Mouse (Mus musculus) CH12.LX (cell line): Measurements from ENCODE around the gene Trim62.
"Not testable (repeated sequence)": the region's sequence is repeated elsewhere in the genome, so short reads cannot be mapped to it uniquely, and the experiment has no call there.

Experiments
- CTCF ChIP-seq, 2 experiments: IDR thresholded peaks in 1 of 2; conservative IDR thresholded peaks in 1 of 2; 2 replicates each; pipeline ENCODE4 v1.5.1; 2011 to 2012; ENCODE audit warnings: low read depth in 2 of 2, low read length in 2 of 2, improper control_type of control experiment in 1 of 2, inconsistent platforms in 1 of 2, mild to moderate bottlenecking in 1 of 2, moderate library complexity in 1 of 2
- EP300 ChIP-seq: IDR thresholded peaks from 2 replicates; pipeline ENCODE4 v1.6.1; 2011; ENCODE audit warnings: low read length, improper control_type of control experiment
- GABPA ChIP-seq: IDR thresholded peaks from 2 replicates; pipeline ENCODE4 v1.6.1; 2012; ENCODE audit warnings: low read depth, low read length, improper control_type of control experiment, inconsistent platforms; ENCODE audit not compliant: insufficient replicate concordance
- MAX ChIP-seq: IDR thresholded peaks from 2 replicates; pipeline ENCODE4 v1.6.1; 2011; ENCODE audit warnings: low read length, improper control_type of control experiment
- POLR2A ChIP-seq: IDR thresholded peaks from 2 replicates; pipeline ENCODE4 v1.6.1; 2011; ENCODE audit warnings: low read depth, mild to moderate bottlenecking, improper control_type of control experiment, low read length
- TBP ChIP-seq: conservative IDR thresholded peaks from 2 replicates; pipeline ENCODE4 v1.6.1; 2011; ENCODE audit warnings: low read depth, low read length, improper control_type of control experiment
- UBTF ChIP-seq: IDR thresholded peaks from 2 replicates; pipeline ENCODE4 v1.6.1; 2012; ENCODE audit warnings: low read depth, mild to moderate bottlenecking, inconsistent platforms, low read length, improper control_type of control experiment, moderate library complexity

DNA sequence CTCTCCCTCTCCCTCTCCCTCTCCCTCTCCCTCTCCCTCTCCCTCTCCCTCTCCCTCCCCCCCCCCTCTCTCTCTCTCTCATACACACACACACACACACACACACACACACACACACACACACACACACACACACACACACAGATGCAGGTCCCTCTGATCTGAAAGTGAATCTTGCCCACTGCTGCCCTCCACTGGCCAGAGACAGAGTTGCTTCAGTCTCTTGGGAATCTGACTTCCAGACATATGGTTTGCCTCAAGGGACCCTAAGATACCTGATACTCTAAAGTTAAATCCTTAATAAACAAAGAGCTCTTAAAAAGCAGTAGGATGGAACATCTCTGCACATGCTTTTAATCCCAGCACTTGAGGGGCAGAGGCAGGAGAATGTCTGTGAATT, 25.2 kb upstream of the Trim62 start:
- TF ChIP-seq CTCF (conservative IDR thresholded peaks at IDR 0.05 in 1 of 2, IDR thresholded peaks at IDR 0.05 in 1 of 2; ENCODE audit: low read depth in 2 of 2, low read length in 2 of 2): peak; percentile 23 to 74; a peak in 2 of 4 replicates
- not testable (repeated sequence) for TF ChIP-seq MAX, TBP, POLR2A, EP300, GABPA, UBTF
